ENCODE assay signal across 19 mouse cellular contexts in the genomic region with DNA sequence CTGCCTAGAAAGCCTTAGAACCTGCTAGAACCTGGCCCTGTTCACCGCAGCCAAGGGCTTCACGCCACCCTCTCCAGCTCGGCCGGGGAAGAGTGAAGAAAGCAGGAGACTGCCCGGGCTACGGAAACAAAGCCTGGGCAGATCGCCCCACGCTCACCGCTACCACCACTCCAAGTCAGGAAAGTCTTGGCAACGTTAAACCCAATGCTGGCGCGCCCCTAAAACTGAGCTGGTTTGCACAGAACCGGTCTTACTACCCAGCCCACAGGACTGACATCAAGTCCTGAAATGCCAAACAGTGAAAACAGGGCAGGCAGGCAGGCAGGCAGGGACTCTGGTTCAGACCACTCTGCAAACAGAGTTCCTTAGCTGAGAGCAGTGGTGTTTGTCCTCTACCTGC. TPM values are rescaled to one million over a fixed set of nuclear protein-coding genes. Genes with fewer than 3 reads are reported as not detected.
DNase-seq lines count a peak whose midpoint lies in the region; ATAC-seq and TF ChIP-seq lines count a peak whose summit lies in the region.
"Had no signal": no experiment of that assay in that cellular context is flagged by ENCODE, and none has a peak within 500 bp of the region (broad histone marks: within the 10 kb centered on the region; RNA-seq: fewer than 3 reads in every experiment).

No protein-coding gene starts in this region.

- no peak for TF ChIP-seq CTCF in lung, adult 2 months (IDR thresholded peaks at IDR 0.05; ENCODE audit: insufficient read depth, low read length)
- TF ChIP-seq CTCF in lung, postnatal 0 days (IDR thresholded peaks at IDR 0.05), result no peak

- peaks cover 66% of the 10 kb centered on the region for H3K4me1 ChIP-seq in heart, embryonic 13.5 days
- peaks cover 36% of the 10 kb centered on the region for H3K4me1 ChIP-seq in lung, embryonic 15.5 days
- H3K4me1 ChIP-seq in lung, adult 2 months (ENCODE audit: control insufficient read depth, insufficient read depth, low read length), result peaks cover 8% of the 10 kb centered on the region
- no peaks in the 10 kb centered on the region for H3K4me1 ChIP-seq in lung, postnatal 0 days (ENCODE audit: insufficient read depth, low read depth, low read length)
- H3K4me1 ChIP-seq in neural tube, embryonic 15.5 days, result peaks cover 31% of the 10 kb centered on the region
- peaks cover 26% of the 10 kb centered on the region for H3K4me1 ChIP-seq in limb, embryonic 10.5 days

- no peaks in the 10 kb centered on the region for H3K27me3 ChIP-seq in heart, embryonic 13.5 days (replicated peaks)
- no peaks in the 10 kb centered on the region for H3K27me3 ChIP-seq in lung, embryonic 15.5 days
- H3K27me3 ChIP-seq in lung, postnatal 0 days (replicated peaks; ENCODE audit: insufficient read depth, low read length), result no peaks in the 10 kb centered on the region
- no peaks in the 10 kb centered on the region for H3K27me3 ChIP-seq in neural tube, embryonic 15.5 days (replicated peaks)
- H3K27me3 ChIP-seq in limb, embryonic 10.5 days (ENCODE audit: low read depth, poor library complexity, severe bottlenecking), result no peaks in the 10 kb centered on the region
- H3K27me3 ChIP-seq: kidney, embryonic 15.5 days; midbrain, embryonic 12.5 days had no signal

- H3K4me3 ChIP-seq in heart, embryonic 13.5 days, result no peak overlapping the region
- H3K4me3 ChIP-seq in lung, embryonic 15.5 days, result no peak overlapping the region
- no peak overlapping the region for H3K4me3 ChIP-seq in lung, adult 2 months (replicated peaks; ENCODE audit: extremely low read depth, low read depth, low read length)
- H3K4me3 ChIP-seq in lung, postnatal 0 days (ENCODE audit: low read depth, low read length), result no peak overlapping the region
- no peak overlapping the region for H3K4me3 ChIP-seq in neural tube, embryonic 15.5 days (replicated peaks)
- no peak overlapping the region for H3K4me3 ChIP-seq in limb, embryonic 10.5 days
- H3K4me3 ChIP-seq: kidney, embryonic 15.5 days; midbrain, embryonic 12.5 days had no signal

- WGBS in heart, embryonic 13.5 days, result 95% methylated on average over 13 of the region's 13 CpGs
- WGBS in lung, embryonic 15.5 days, result 74% methylated on average over 13 of the region's 13 CpGs
- 78% methylated on average over 13 of the region's 13 CpGs for WGBS in lung, adult 2 months
- 63% methylated on average over 13 of the region's 13 CpGs for WGBS in lung, postnatal 0 days
- 95% methylated on average over 13 of the region's 13 CpGs for WGBS in neural tube, embryonic 15.5 days
- 96% methylated on average over 13 of the region's 13 CpGs for WGBS in limb, embryonic 10.5 days

- no peak overlapping the region for H3K4me2 ChIP-seq in heart, embryonic 13.5 days
- no peak overlapping the region for H3K4me2 ChIP-seq in lung, embryonic 15.5 days
- H3K4me2 ChIP-seq in lung, postnatal 0 days (replicated peaks; ENCODE audit: low read depth, low read length), result no peak overlapping the region
- H3K4me2 ChIP-seq in neural tube, embryonic 15.5 days, result no peak overlapping the region
- H3K4me2 ChIP-seq: kidney, embryonic 15.5 days; midbrain, embryonic 12.5 days had no signal

- H3K36me3 ChIP-seq in heart, embryonic 13.5 days, result peaks cover 33% of the 10 kb centered on the region
- peaks cover 4% of the 10 kb centered on the region for H3K36me3 ChIP-seq in lung, embryonic 15.5 days
- H3K36me3 ChIP-seq in lung, postnatal 0 days (ENCODE audit: insufficient read depth, low read length), result no peaks in the 10 kb centered on the region
- no peaks in the 10 kb centered on the region for H3K36me3 ChIP-seq in neural tube, embryonic 15.5 days
- peaks cover 44% of the 10 kb centered on the region for H3K36me3 ChIP-seq in limb, embryonic 10.5 days

- H3K9me3 ChIP-seq in heart, embryonic 13.5 days, result no peaks in the 10 kb centered on the region
- H3K9me3 ChIP-seq in lung, embryonic 15.5 days, result no peaks in the 10 kb centered on the region
- H3K9me3 ChIP-seq in lung, postnatal 0 days (ENCODE audit: low read length), result no peaks in the 10 kb centered on the region
- no peaks in the 10 kb centered on the region for H3K9me3 ChIP-seq in neural tube, embryonic 15.5 days (replicated peaks)
- no peaks in the 10 kb centered on the region for H3K9me3 ChIP-seq in limb, embryonic 10.5 days (replicated peaks)
- H3K9me3 ChIP-seq: kidney, embryonic 15.5 days; midbrain, embryonic 12.5 days had no signal

- H3K27ac ChIP-seq in heart, embryonic 13.5 days (replicated peaks), result 0 out of 2 replicates have a peak overlapping the region, but pooled peaks have one; percentile 12
- H3K27ac ChIP-seq in lung, embryonic 15.5 days, result peak overlapping the region; percentile 77
- H3K27ac ChIP-seq in lung, postnatal 0 days (ENCODE audit: low read length), result no peak overlapping the region
- peak overlapping the region; percentile 68 for H3K27ac ChIP-seq in neural tube, embryonic 15.5 days (replicated peaks)
- H3K27ac ChIP-seq in limb, embryonic 10.5 days, result no peak overlapping the region
- H3K27ac ChIP-seq: kidney, embryonic 15.5 days; liver, embryonic 14.5 days; midbrain, embryonic 12.5 days had no signal

- peak overlapping the region; percentile 42 for H3K9ac ChIP-seq in heart, embryonic 13.5 days
- H3K9ac ChIP-seq in lung, embryonic 15.5 days, result no peak overlapping the region
- no peak overlapping the region for H3K9ac ChIP-seq in lung, postnatal 0 days (replicated peaks; ENCODE audit: low read depth)
- no peak overlapping the region for H3K9ac ChIP-seq in neural tube, embryonic 15.5 days (replicated peaks)
- H3K9ac ChIP-seq: kidney, embryonic 15.5 days; liver, embryonic 14.5 days; midbrain, embryonic 12.5 days had no signal

- ATAC-seq in heart, embryonic 13.5 days (ENCODE audit: extremely low read depth, insufficient number of reproducible peaks, low FRiP score, low TSS enrichment), result no peak
- peak; percentile 33; the same call in 1 of the 2 replicates for ATAC-seq in lung, embryonic 15.5 days (ENCODE audit: borderline replicate concordance, extremely low read depth, low FRiP score, low TSS enrichment)
- ATAC-seq in lung, postnatal 0 days, result peak; percentile 46
- no peak for ATAC-seq in neural tube, embryonic 15.5 days (ENCODE audit: low FRiP score)

- no peak for TF ChIP-seq POLR2A in lung, adult 2 months (IDR thresholded peaks at IDR 0.05; ENCODE audit: borderline replicate concordance, extremely low read depth, low read depth, low read length)

- DNase-seq in heart, adult 18-20 months, result no peak
- DNase-seq in lung, adult 2 months, result no peak
- peak; percentile 24 for DNase-seq in lung, postnatal 0 days (ENCODE audit: low spot score)
- DNase-seq in adrenal gland, postnatal 25 days, result no peak
- DNase-seq in limb, embryonic 10.5 days (ENCODE audit: low spot score), result no peak
- DNase-seq: adrenal gland, postnatal 14 days; cerebellum, adult 8-10 months; cerebellum, postnatal 36 days; embryo, embryonic 11 days; gastrocnemius, postnatal 10 days; thymus, postnatal 14 days had no signal

- TF ChIP-seq EP300 in lung, postnatal 0 days (IDR thresholded peaks at IDR 0.05), result no peak

RNA-seq across cellular contexts. Expression of a gene that starts 24.6 kb away (rescaled TPM):
- polyA plus RNA-seq in heart, embryonic 13.5 days (2015; fragmentation: Nextera tagmentation; extraction: Ambion mirVana), result 39.7 and 43.0 TPM in 2 replicates
- total RNA-seq in heart, adult 18-20 months (2021), result 10 to 100 TPM; 21.2 to 22.6 TPM
- polyA plus RNA-seq in lung, embryonic 15.5 days (2015; fragmentation: Nextera tagmentation; extraction: Ambion mirVana), result 47.0 and 51.1 TPM in 2 replicates
- polyA plus RNA-seq in lung, adult 2 months (2012; rRNA removed), result 36.3 and 39.2 TPM in 2 replicates
- 38.9 TPM in 2 replicates for polyA plus RNA-seq in lung, postnatal 0 days (2015; fragmentation: Nextera tagmentation; extraction: Ambion mirVana)
- 60.0 and 61.2 TPM in 2 replicates for polyA plus RNA-seq in neural tube, embryonic 15.5 days (2015; fragmentation: Nextera tagmentation; extraction: Ambion mirVana)
- total RNA-seq in adrenal gland, postnatal 25 days (2021), result 73.6 and 74.6 TPM in 2 replicates
- polyA plus RNA-seq in limb, embryonic 10.5 days (2016; fragmentation: Nextera tagmentation; extraction: Ambion mirVana), result 65.0 and 66.1 TPM in 2 replicates

RNA-seq across cellular contexts. Expression of a gene that starts 28.9 kb away (rescaled TPM):
- polyA plus RNA-seq in heart, embryonic 13.5 days (2015; fragmentation: Nextera tagmentation; extraction: Ambion mirVana), result 31.2 and 33.5 TPM in 2 replicates
- 10 to 100 TPM; 37.8 to 45.1 TPM for total RNA-seq in heart, adult 18-20 months (2021)
- polyA plus RNA-seq in lung, embryonic 15.5 days (2015; fragmentation: Nextera tagmentation; extraction: Ambion mirVana), result 31.6 and 33.6 TPM in 2 replicates
- polyA plus RNA-seq in lung, adult 2 months (2012; rRNA removed), result 15.2 and 19.4 TPM in 2 replicates
- 21.5 and 22.8 TPM in 2 replicates for polyA plus RNA-seq in lung, postnatal 0 days (2015; fragmentation: Nextera tagmentation; extraction: Ambion mirVana)
- polyA plus RNA-seq in neural tube, embryonic 15.5 days (2015; fragmentation: Nextera tagmentation; extraction: Ambion mirVana), result 28.1 and 32.7 TPM in 2 replicates
- total RNA-seq in adrenal gland, postnatal 25 days (2021), result 24.3 and 26.2 TPM in 2 replicates
- polyA plus RNA-seq in limb, embryonic 10.5 days (2016; fragmentation: Nextera tagmentation; extraction: Ambion mirVana), result 30.6 and 33.8 TPM in 2 replicates

RNA-seq across cellular contexts. Expression of a gene that starts 51.5 kb away (rescaled TPM):
- polyA plus RNA-seq in heart, embryonic 13.5 days (2015; fragmentation: Nextera tagmentation; extraction: Ambion mirVana), result not detected in 2 replicates
- total RNA-seq in heart, adult 18-20 months (2021), result not detected
- polyA plus RNA-seq in lung, embryonic 15.5 days (2015; fragmentation: Nextera tagmentation; extraction: Ambion mirVana), result 0.39 TPM in 1 of 2 replicates, not detected in the other
- not detected in 2 replicates for polyA plus RNA-seq in lung, adult 2 months (2012; rRNA removed)
- polyA plus RNA-seq in lung, postnatal 0 days (2015; fragmentation: Nextera tagmentation; extraction: Ambion mirVana), result 0.18 and 0.21 TPM in 2 replicates
- polyA plus RNA-seq in neural tube, embryonic 15.5 days (2015; fragmentation: Nextera tagmentation; extraction: Ambion mirVana), result not detected in 2 replicates
- total RNA-seq in adrenal gland, postnatal 25 days (2021), result 1.5 and 3.0 TPM in 2 replicates
- polyA plus RNA-seq in limb, embryonic 10.5 days (2016; fragmentation: Nextera tagmentation; extraction: Ambion mirVana), result 0.23 and 0.24 TPM in 2 replicates
- total RNA-seq: granulocyte monocyte progenitor cell, adult 5-6 weeks had no signal
- polyA plus RNA-seq: CD4-positive, CD25-positive, alpha-beta regulatory T cell, adult 4 months; liver, embryonic 14.5 days had no signal

Comparison
In these comparisons a context has a peak if more than half of its experiments do, and no peak if none do; other contexts are left out.
1. H3K27ac ChIP-seq: peak in heart, embryonic 13.5 days (single experiment), lung, embryonic 15.5 days (single experiment) and neural tube, embryonic 15.5 days (single experiment); none in lung, postnatal 0 days (single experiment) and limb, embryonic 10.5 days (single experiment).
2. ATAC-seq: peak in lung, embryonic 15.5 days (single experiment) and lung, postnatal 0 days (single experiment); none in heart, embryonic 13.5 days (single experiment) and neural tube, embryonic 15.5 days (single experiment).